Mouse (Mus musculus): ENCODE data around the gene Acer3.

Gene Acer3

DNA sequence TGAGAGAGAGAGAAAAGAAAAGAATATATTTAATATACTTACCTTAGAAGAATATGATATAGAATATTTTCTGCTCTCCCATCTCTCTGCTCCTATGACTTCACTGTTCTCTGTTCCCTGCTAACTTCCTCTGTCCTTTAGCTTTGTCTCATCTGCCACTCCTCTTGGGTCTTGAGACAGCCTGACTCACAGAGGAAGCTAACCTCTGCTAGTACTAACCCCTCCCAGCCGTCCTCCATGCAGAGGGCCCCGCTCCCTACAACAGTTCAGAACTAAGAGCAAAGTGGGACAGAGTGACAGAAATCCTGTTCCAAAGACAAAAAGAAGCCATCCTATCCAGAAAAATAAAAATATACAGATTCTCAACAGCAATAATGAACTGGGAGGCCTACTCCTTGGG is at the start of gene Acer3:
Acer3 (minus strand) TSS at position 126 of the 400 bp plus-strand sequence.
- in situ Hi-C loops (cut with MboI; ENCODE audit: low sequenced_read_pairs): no loop called here

DNA sequence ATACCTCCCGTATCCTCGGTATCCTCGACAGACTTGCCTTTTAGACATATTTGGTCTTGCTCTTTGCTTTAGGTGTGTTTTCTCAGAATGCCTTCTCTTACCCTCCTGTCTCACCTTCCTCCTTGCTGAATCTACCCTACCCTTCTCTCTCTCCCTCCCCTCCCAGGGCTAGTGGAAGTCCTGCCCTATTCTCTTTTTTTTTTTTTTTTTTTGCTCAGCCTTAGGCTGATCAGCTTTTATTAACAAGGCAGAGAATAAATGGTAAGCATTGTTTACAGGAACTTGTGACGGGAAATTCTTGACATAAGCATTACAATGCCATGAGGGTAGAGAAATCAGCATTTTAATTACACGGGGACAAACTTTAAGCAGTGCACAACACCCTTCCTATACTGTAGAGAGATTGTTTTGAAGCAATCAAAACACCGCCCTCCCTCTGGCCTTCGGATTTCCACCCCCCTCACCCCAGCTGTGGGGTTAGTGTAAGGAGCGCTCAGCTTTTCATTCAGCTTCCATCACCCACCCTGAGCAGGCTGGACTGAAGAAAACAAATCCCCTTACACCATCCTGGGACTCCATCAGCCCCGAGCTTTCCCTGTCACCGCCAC is 48.9 kb upstream of the Acer3 start:
- in situ Hi-C loops (cut with MboI; ENCODE audit: low sequenced_read_pairs): no loop called here

GRCm38 (mm10) chr7:98361662-98362061 is 40.7 kb upstream of the Acer3 start:
- in situ Hi-C loops (cut with MboI; ENCODE audit: low sequenced_read_pairs): no loop called here

DNA sequence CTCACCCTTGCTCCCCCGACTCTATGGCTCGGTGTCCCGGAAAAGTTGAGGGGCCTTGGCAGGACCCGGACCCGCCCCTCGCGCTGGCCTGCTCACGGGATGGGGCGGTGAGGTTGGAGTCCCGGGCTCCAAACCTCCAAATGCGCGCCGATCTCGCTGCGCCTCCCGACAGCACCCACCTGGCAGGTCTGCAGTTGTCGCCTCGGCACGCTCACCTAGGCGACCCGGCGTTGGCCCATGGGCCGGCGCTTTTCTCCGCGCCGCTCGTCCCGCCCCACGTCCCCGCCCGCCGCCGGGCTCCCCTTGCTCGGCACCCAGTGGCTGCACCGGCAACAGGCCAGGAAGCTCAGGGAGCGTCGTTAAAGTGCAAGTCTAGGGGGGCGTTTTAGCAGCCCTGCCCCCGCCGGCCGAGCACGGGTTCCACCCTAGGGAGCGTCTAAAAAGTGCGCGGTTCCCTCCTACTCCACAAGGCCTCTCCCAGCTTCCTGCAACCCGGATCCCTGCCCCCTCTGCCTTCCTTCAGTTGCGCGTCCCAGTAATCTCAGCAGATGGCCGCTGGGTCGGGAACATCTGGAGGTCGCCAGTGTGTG is 40.1 kb upstream of the Acer3 start, which contains the start of gene Tsku:
Tsku (minus strand) TSS at position 266 of the 590 bp plus-strand sequence.
- in situ Hi-C loops (cut with MboI; ENCODE audit: low sequenced_read_pairs): no loop called here

DNA sequence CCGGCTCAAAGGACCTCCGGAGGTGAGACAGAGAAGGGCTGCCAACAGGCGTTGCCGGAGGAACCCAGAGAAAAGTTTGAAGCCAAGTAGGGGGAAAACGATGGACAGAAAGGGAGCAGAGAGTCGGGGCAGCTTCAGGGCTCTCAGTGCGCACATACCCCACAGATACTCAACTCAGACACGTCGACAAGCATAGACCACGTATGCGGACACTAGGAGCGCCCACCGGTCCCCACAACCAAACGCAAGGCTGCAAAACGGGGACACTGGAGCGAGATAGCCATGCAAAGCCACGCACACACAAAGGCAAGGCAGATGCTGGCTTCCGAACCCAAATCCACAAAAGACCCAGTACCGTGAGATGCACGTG is 39.6 kb upstream of the Acer3 start:
- in situ Hi-C loops (cut with MboI; ENCODE audit: low sequenced_read_pairs): no loop called here

DNA sequence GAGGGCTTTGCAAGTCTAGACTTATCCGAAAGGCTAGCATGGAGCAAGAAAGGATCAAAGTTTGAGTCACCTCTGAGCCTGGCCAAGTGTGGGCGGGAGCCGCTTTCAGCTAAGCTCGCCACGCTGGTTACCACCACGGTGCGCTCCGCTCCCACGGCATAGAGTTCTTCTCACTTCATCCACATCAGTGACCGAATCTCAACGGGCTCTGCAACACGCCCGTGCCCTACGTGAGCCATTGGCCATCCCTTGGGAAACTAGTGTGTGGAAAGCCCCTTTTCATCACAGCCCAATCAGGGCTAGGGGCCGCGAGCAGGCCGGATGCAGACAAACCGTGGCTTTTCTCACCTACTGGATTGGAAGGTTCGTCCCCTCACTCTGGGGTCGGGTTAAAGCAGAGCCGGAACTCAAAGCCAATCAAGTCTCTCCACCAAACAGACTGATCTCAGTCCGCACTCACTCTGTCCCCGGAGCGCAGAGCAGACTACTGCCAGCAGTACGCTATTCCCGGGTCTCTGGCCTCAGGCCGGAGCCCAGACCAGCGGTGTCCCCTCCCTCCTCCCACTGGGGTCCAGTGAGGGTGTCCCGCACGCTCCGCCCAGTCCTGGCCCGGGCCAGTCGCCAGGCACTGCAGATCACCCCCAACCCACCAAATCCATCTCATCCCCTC is 39.1 kb upstream of the Acer3 start:
- in situ Hi-C loops (cut with MboI; ENCODE audit: low sequenced_read_pairs): loop anchor here (5.0 kb wide), 1 partner anchor 72 kb away; no protein-coding TSS in a partner anchor

GRCm38 (mm10) chr7:98358016-98358415 is 37.0 kb upstream of the Acer3 start:
- in situ Hi-C loops (cut with MboI; ENCODE audit: low sequenced_read_pairs): loop anchor here (5.0 kb wide), 1 partner anchor 74 kb away; no protein-coding TSS in a partner anchor

- in situ Hi-C loops (cut with MboI; ENCODE audit: low sequenced_read_pairs): loop anchor here (5.0 kb wide), 1 partner anchor 75 kb away; no protein-coding TSS in a partner anchor
Observed at GRCm38 (mm10) chr7:98357324-98357723, 36.3 kb upstream of the Acer3 start.

- in situ Hi-C loops (cut with MboI; ENCODE audit: low sequenced_read_pairs): loop anchor here (5.0 kb wide), 1 partner anchor 77 kb away; no protein-coding TSS in a partner anchor
Observed at GRCm38 (mm10) chr7:98354921-98355310, 33.9 kb upstream of the Acer3 start.

GRCm38 (mm10) chr7:98354160-98354920 is 33.3 kb upstream of the Acer3 start:
- in situ Hi-C loops (cut with MboI; ENCODE audit: low sequenced_read_pairs): no loop called here

DNA sequence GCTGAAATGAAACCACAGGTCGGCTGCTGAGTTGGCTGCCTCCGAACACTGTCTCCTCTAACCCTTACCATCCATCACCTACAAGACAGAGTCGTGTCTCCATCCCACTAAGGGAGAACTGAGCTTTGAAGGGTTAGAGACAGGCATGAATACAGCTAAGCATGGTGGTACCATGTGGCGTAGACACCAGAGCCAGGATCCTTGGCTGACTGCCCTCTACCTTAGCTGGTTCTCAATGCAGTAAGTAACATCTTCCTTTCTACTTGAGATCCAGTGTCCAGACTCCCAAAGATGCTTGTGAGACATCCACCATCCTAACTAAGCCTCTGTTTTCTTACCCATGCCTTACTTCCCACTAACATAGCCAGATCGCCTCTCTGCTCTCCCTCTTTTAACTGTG is 32.6 kb upstream of the Acer3 start:
- in situ Hi-C loops (cut with MboI; ENCODE audit: low sequenced_read_pairs): no loop called here

DNA sequence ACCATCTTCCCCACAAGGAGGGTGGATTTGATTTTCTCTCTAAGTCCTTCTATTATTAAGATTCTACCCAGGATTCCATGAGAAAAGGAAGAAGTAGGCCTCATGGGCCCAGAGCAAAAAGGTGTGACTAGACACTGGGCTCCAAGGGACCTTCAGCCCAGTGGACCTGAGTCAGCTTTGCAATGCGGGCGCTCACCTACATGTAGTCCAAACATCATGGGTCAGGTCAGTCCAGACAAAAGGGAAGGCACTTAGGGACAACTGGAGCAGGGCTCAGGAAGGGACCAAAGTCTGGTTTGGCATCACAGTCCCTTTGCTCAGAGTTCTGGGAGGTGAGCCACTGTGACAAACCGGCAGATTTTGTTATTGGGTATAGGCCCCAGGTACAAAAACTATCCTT is 30.5 kb upstream of the Acer3 start:
- in situ Hi-C loops (cut with MboI; ENCODE audit: low sequenced_read_pairs): no loop called here

DNA sequence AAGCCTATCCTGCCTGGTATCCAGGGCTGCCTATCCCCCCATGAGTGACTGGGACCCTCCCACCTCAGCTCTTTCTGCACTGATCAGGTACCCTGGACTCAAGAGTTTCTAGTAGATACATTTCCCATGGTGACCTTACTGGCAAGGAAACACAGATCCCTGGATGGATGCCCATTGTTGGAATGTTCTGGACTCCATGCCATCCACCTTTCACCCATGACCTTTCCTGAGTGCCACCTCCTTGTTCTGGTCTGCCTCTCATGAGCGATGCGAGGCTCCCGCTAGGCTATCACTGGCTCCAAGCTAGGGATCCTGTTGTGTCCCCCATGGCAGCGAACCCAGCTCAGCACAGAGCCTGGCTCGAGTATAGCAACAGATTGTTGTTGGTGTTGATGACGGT is 28.8 kb upstream of the Acer3 start:
- in situ Hi-C loops (cut with MboI; ENCODE audit: low sequenced_read_pairs): no loop called here

DNA sequence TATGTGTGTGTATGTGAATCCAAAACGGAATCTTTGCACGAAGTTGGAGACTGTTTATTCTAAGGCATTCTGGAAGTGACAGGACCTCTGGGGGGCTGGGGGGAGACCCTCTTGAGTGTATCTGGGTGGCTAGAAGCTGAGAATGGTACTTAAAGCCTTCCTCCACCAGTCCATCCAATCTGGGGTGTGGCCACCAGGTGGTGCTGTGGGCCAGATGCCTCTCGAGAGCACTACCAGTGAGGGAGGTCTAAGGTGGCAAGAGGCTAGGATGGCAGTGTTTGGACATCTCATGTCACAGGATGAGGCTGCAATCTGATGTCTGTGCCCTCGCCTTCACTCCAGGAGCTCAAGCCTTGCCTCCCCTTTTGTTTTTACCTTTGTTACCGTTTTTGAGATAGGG is 28.1 kb upstream of the Acer3 start:
- in situ Hi-C loops (cut with MboI; ENCODE audit: low sequenced_read_pairs): no loop called here

DNA sequence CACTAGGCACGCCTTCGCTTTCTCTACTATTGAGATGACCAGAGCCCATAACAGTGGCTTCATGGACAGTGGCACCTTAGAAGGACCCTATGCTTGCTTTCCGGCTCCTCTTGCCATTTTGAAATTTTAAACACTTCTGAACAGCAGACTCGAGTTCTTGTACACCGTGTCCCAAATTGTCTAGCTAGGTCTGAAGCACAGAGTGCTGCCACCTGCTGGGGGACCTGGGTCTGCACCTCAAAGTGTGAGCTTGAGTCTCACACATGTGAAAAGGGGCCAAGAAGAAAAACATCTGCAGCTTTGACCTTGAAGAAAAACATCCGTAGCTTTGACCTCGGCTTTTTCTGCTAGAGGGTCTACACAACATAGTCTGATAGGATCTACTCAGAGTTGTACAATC is 27.0 kb upstream of the Acer3 start:
- in situ Hi-C loops (cut with MboI; ENCODE audit: low sequenced_read_pairs): no loop called here

- in situ Hi-C loops (cut with MboI; ENCODE audit: low sequenced_read_pairs): no loop called here
Observed at GRCm38 (mm10) chr7:98347471-98347870, 26.5 kb upstream of the Acer3 start.

DNA sequence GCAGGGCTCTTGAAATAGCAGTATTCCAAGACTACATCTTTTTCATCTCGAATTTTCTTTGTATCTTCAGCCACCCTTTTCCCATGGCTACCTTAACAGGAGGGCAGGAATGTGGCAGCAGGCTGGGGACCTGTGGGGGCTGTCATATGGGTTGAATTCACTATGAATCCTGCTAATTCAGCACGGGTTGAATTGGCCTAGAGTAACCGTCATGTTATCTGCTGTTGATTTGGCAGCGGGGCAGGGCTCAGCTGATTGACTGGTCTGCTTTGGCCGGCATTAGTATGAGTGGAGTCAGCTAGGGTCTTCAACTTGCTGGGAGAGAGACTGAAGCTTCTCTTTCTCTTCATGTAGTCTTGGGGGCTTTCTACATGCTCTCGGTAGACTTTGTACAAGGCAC is 24.0 kb upstream of the Acer3 start:
- in situ Hi-C loops (cut with MboI; ENCODE audit: low sequenced_read_pairs): no loop called here

DNA sequence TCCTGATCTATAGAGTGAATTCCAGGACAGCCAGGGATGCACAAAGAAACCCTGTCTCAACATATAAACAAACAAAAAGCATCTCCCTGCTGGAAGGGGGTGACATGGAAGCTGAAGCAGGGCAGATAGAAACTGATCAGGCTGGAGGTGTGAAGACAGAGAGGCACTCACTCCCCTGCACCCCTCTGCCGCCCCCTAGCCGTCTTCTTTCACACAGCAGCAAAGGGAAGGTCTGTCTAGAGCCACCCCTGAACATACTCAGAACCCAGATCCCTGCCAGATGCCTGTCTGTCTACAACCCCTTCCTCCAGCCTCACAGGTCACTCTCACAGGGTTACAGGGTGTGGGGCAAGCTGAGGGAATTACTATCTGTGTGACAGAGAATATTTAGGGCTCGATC is 23.4 kb upstream of the Acer3 start:
- in situ Hi-C loops (cut with MboI; ENCODE audit: low sequenced_read_pairs): no loop called here

- in situ Hi-C loops (cut with MboI; ENCODE audit: low sequenced_read_pairs): no loop called here
Observed at GRCm38 (mm10) chr7:98342249-98342648, 21.2 kb upstream of the Acer3 start.

DNA sequence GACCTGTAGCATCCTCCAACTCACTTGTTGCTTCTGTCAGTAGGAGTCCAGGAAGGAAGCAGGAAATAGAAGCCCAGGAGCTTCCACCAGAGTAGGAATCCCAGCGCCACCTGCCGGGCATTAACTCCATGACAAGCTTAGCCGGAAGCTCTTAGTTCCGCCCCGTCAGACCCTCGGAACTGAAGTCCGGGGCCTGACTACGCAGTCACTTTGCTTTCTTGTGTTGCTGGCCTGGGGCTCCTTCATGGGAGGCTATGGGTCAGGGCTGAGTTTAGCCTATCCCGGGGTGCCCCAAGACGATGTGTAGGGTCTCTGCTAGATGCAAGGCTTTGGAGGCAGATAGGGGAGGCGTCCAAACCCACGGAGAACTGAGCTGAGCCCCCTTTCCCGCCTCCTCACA is 20.5 kb upstream of the Acer3 start:
- in situ Hi-C loops (cut with MboI; ENCODE audit: low sequenced_read_pairs): no loop called here

DNA sequence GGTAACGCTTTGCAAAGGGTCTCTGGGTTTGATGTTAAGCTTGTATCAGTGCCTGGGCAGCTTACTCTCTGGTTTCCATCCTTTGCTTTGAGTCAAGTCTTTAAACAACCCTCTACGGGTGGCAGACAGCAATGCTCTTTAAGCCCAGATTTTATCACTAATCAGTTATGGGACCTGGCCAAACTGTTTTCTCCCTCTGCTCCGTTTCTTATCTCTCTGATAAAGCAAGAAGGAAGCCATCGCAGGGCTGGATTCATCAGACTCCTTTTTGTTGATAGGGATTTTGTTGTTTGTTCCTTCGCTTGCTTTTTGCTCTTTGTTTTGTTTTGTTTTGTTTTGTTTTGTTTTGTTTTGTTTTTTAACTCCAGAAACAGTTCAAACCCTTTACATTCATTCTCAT is 19.3 kb upstream of the Acer3 start:
- in situ Hi-C loops (cut with MboI; ENCODE audit: low sequenced_read_pairs): no loop called here

Measured in CH12F3 (cell line).